Mouse (Mus musculus) heart, embryonic 11.5 days (tissue): ENCODE data around the gene Lsamp. TPM values are rescaled to one million over a fixed set of nuclear protein-coding genes. Genes with fewer than 3 reads are reported as not detected.

ENCODE experiments used
- ATAC-seq: fragments of 200-750 bp; cut with Nextera tagmentation; replicated peaks from 2 replicates; pipeline ENCODE4 v1.8.0; 2017; ENCODE audit warnings: moderate library complexity; ENCODE audit not compliant: insufficient number of reproducible peaks, low FRiP score, low TSS enrichment
- H3K27ac ChIP-seq: fragments of 300-500 bp; sonication (generic); 2 replicates; pipeline ENCODE4 v1.5.1; 2014; ENCODE audit warnings: mild to moderate bottlenecking, low read depth, low read length
- H3K27me3 ChIP-seq: fragments of 300-500 bp; sonication (generic); 2 replicates; pipeline ENCODE4 v1.6.1; 2014; ENCODE audit warnings: mild to moderate bottlenecking, low read length, mixed read lengths; ENCODE audit not compliant: control insufficient read depth, insufficient read depth
- H3K36me3 ChIP-seq: fragments of 300-500 bp; sonication (generic); 2 replicates; pipeline ENCODE4 v1.6.1; 2014; ENCODE audit warnings: mild to moderate bottlenecking, low read length, moderate library complexity, mixed read lengths; ENCODE audit not compliant: control insufficient read depth, insufficient read depth
- H3K4me1 ChIP-seq: fragments of 300-500 bp; sonication (generic); 2 replicates; pipeline ENCODE4 v1.6.1; 2014; ENCODE audit warnings: low read length; ENCODE audit not compliant: control insufficient read depth, insufficient read depth
- H3K4me2 ChIP-seq: fragments of 300-500 bp; sonication (generic); 2 replicates; pipeline ENCODE4 v1.6.1; 2014; ENCODE audit warnings: mild to moderate bottlenecking, moderate library complexity
- H3K4me3 ChIP-seq: fragments of 300-500 bp; sonication (generic); 2 replicates; pipeline ENCODE4 v1.5.1; 2014; ENCODE audit warnings: low read depth, low read length
- H3K9ac ChIP-seq: fragments of 300-500 bp; sonication (generic); 2 replicates; pipeline ENCODE4 v1.6.1; 2014; ENCODE audit warnings: mild to moderate bottlenecking, low read depth, low read length, moderate library complexity
- H3K9me3 ChIP-seq: fragments of 300-500 bp; sonication (generic); replicated peaks from 2 replicates; pipeline ENCODE4 v1.6.1; 2016; ENCODE audit warnings: low read length; ENCODE audit not compliant: control insufficient read depth
- WGBS: fragments of 180-500 bp; shearing (Covaris S2); extraction: QIAGEN DNeasy Blood & Tissue Kit; methylation state at CpG from one replicate; pipeline ENCODE4 v1.1.7; 2014; ENCODE audit not compliant: insufficient replicate concordance; 5-methylcytosine and 5-hydroxymethylcytosine counted together
- polyA plus RNA-seq: library from polyadenylated mRNA; unstranded; fragments of >200 nt; fragmentation: Nextera tagmentation; extraction: Ambion mirVana; gene quantifications from 2 replicates; pipeline ENCODE4 v1.2.1, GENCODE M21; 2014

The Lsamp gene
- polyA plus RNA-seq, 1 experiment from 2014 or later, result 1.2 TPM

GRCm38 (mm10) chr16:40627159-40627558 is 643.0 kb downstream of the Lsamp start:
- no peaks in the 10 kb centered on the region for H3K27me3 ChIP-seq
- no peak overlapping the region for H3K9ac ChIP-seq
- H3K36me3 ChIP-seq, result no peaks in the 10 kb centered on the region
- H3K4me1 ChIP-seq, result no peaks in the 10 kb centered on the region
- ATAC-seq, result no peak
- H3K27ac ChIP-seq, result no peak overlapping the region
- H3K4me2 ChIP-seq, result no peak overlapping the region
- no peak overlapping the region for H3K4me3 ChIP-seq
- no peaks in the 10 kb centered on the region for H3K9me3 ChIP-seq
- 79% methylated on average over 5 of the region's 5 CpGs for WGBS

GRCm38 (mm10) chr16:40639621-40640371 is 655.6 kb downstream of the Lsamp start:
- H3K36me3 ChIP-seq, result no peaks in the 10 kb centered on the region
- H3K4me2 ChIP-seq, result no peak overlapping the region
- no peaks in the 10 kb centered on the region for H3K9me3 ChIP-seq
- no peaks in the 10 kb centered on the region for H3K27me3 ChIP-seq
- ATAC-seq, result no peak
- no peak overlapping the region for H3K27ac ChIP-seq
- no peak overlapping the region for H3K4me3 ChIP-seq
- H3K4me1 ChIP-seq, result no peaks in the 10 kb centered on the region
- no peak overlapping the region for H3K9ac ChIP-seq
- 72% methylated on average over 3 of the region's 3 CpGs for WGBS

DNA sequence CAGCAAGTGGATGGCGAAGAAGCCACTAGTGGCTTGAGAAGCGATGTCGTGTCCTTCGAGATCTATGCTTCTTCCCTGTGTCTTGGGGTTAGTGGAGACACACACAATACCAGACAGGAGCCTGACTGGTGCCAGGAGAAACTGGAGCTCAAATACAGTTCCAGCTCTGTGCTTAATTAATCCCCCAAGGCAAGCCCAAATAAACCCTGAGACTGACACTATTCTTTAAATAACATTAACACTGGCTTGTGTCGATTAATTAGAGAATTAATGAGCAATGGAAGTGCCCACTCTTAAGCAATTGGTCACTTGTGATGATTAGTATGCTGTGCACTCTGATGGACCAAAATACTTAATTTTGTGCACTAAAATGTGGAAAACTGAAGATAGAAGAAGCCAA is 668.6 kb downstream of the Lsamp start:
- 86% methylated on average over 5 of the region's 5 CpGs for WGBS
- Histone ChIP-seq H3K36me3 (no peaks in the 10 kb centered on the region), H3K27me3 (no peaks in the 10 kb centered on the region), H3K4me1 (no peaks in the 10 kb centered on the region), H3K9ac (no peak overlapping the region), H3K4me2 (no peak overlapping the region), H3K9me3 (no peaks in the 10 kb centered on the region), H3K4me3 (no peak overlapping the region), H3K27ac (no peak overlapping the region)
- no peak for ATAC-seq

DNA sequence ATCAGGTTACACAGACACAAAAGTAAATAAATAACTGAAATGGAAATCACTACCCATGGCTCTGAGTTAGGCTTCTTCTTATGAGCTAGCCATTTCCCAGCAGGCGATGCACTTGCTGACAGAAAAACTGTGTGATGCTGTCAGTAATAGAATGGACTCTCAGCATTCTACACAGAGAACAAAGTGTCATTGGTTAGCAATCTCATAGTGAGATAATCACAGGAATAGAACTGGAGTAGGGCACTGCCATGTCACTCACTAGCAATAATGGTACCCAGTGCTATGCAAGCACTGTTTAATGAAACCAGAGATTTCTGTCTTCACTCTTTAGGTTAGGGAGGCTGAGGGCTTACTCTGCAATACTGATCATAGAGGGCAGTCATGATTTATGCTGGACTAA is 669.3 kb downstream of the Lsamp start:
- Histone ChIP-seq H3K9me3 (no peaks in the 10 kb centered on the region), H3K9ac (no peak overlapping the region), H3K4me3 (no peak overlapping the region), H3K36me3 (no peaks in the 10 kb centered on the region), H3K27ac (no peak overlapping the region), H3K4me2 (no peak overlapping the region), H3K4me1 (no peaks in the 10 kb centered on the region), H3K27me3 (no peaks in the 10 kb centered on the region)
- 80% methylated on average over 1 of the region's 1 CpGs for WGBS
- ATAC-seq, result no peak

DNA sequence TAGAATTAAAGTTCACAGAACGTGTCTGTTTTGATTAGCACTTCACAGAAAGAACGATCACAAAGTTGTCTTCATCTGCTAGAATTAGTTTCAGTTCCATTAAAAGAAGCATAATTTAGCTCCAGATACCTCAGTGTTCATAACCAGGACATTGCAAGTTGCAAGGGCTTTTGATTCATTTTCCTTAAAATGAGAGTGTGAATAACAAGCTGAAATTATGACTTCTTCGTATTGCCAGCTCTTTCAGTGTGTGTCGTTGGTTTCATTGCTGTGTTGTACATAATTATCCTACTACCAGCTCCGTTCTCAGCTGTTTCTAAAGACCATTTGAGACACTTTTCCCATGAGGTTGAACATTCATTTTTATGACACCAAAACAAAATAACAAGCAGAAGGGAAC is 672.2 kb downstream of the Lsamp start:
- Histone ChIP-seq H3K9ac (no peak overlapping the region), H3K27me3 (no peaks in the 10 kb centered on the region), H3K4me3 (no peak overlapping the region), H3K36me3 (no peaks in the 10 kb centered on the region), H3K4me2 (no peak overlapping the region), H3K4me1 (no peaks in the 10 kb centered on the region), H3K27ac (no peak overlapping the region), H3K9me3 (no peaks in the 10 kb centered on the region)
- 83% methylated on average over 5 of the region's 5 CpGs for whole genome bisulfite sequencing
- ATAC-seq, result no peak

- 54% methylated on average over 6 of the region's 6 CpGs for WGBS
- no peak overlapping the region for H3K4me2 ChIP-seq
- no peaks in the 10 kb centered on the region for H3K9me3 ChIP-seq
- H3K36me3 ChIP-seq, result no peaks in the 10 kb centered on the region
- no peaks in the 10 kb centered on the region for H3K4me1 ChIP-seq
- no peak overlapping the region for H3K27ac ChIP-seq
- H3K4me3 ChIP-seq, result no peak overlapping the region
- no peaks in the 10 kb centered on the region for H3K27me3 ChIP-seq
- H3K9ac ChIP-seq, result no peak overlapping the region
- ATAC-seq, result no peak
Observed at GRCm38 (mm10) chr16:40656871-40657270, 672.7 kb downstream of the Lsamp start.

DNA sequence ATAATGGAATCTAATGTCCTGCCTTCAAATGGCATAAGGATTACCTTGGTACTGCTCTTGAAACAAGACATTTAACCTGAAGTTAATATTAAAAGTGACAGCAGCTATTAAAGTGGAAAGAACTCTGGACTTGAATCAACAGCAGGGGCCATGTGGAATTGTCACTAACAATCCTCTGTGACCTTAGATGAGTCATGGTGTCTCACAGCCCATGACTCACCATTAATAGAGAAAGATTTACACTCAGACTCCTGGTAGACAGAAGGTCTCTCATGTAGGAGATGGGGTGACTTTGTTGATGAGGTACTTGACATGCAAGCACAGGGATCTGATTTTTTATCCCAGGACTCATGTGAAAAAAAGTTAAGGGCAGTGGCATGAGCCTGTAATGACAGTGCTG is 701.4 kb downstream of the Lsamp start:
- H3K9me3 ChIP-seq, result no peaks in the 10 kb centered on the region
- H3K4me2 ChIP-seq, result no peak overlapping the region
- H3K27ac ChIP-seq, result no peak overlapping the region
- no peaks in the 10 kb centered on the region for H3K4me1 ChIP-seq
- no peaks in the 10 kb centered on the region for H3K36me3 ChIP-seq
- H3K27me3 ChIP-seq, result no peaks in the 10 kb centered on the region
- H3K9ac ChIP-seq, result no peak overlapping the region
- no peak for ATAC-seq
- no peak overlapping the region for H3K4me3 ChIP-seq

DNA sequence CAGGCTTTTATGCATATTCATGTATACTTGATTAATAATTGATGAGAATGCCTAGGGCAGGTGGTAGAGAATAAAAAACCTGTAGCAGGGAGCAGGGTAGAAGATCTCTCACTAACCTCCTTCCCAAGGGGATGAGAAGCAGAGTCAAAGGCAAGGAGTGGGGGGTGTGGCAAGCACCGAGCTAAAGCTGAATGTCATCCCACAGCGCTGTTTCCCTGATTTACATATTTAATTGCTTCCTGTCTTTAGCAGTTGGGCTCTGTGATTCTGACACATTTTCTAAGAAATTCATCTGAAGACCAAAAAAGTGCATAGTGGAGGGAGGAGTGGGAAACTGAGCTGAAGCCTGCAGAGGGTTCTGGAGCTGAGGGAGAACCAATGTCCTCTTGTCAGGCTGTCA is 708.1 kb downstream of the Lsamp start:
- Histone ChIP-seq H3K4me3 (no peak overlapping the region), H3K27me3 (no peaks in the 10 kb centered on the region), H3K4me1 (no peaks in the 10 kb centered on the region), H3K9ac (no peak overlapping the region), H3K27ac (no peak overlapping the region), H3K9me3 (no peaks in the 10 kb centered on the region), H3K36me3 (no peaks in the 10 kb centered on the region), H3K4me2 (no peak overlapping the region)
- no peak for ATAC-seq
- WGBS, result 30% methylated on average over 2 of the region's 2 CpGs

- no peak for ATAC-seq
- H3K27ac ChIP-seq, result no peak overlapping the region
- H3K9me3 ChIP-seq, result no peaks in the 10 kb centered on the region
- WGBS, result 91% methylated on average over 3 of the region's 3 CpGs
- no peaks in the 10 kb centered on the region for H3K4me1 ChIP-seq
- no peaks in the 10 kb centered on the region for H3K27me3 ChIP-seq
- no peaks in the 10 kb centered on the region for H3K36me3 ChIP-seq
- no peak overlapping the region for H3K4me2 ChIP-seq
- no peak overlapping the region for H3K9ac ChIP-seq
- H3K4me3 ChIP-seq, result no peak overlapping the region
Observed at GRCm38 (mm10) chr16:40697253-40697652, 713.1 kb downstream of the Lsamp start.
